Mouse (Mus musculus) embryonic fibroblast, embryonic 13.5 days (primary cell): ENCODE measurements around the gene Tmem37.

Experiments used
- CTCF ChIP-seq: IDR thresholded peaks from 2 replicates; pipeline ENCODE4 v1.5.1; 2011; ENCODE audit warnings: mild to moderate bottlenecking, control low read depth, low read length, moderate library complexity, borderline replicate concordance; ENCODE audit not compliant: insufficient read depth
- POLR2A ChIP-seq: IDR thresholded peaks from 2 replicates; pipeline ENCODE4 v1.6.1; 2011; ENCODE audit warnings: low read depth, mild to moderate bottlenecking, control low read depth, low read length, moderate library complexity

- TF ChIP-seq CTCF (no peak), POLR2A (no peak)
Measured at GRCm38 (mm10) chr1:120060687-120061086, 13.2 kb downstream of the Tmem37 start.
